Mouse (Mus musculus) brain, embryonic 14.5 days (tissue): Measurements from ENCODE around the gene Sco1. TPM values are rescaled to one million over a fixed set of nuclear protein-coding genes. Genes with fewer than 3 reads are reported as not detected.

Experiments used
- DNase-seq: peaks from one replicate; pipeline ENCODE4 v3.0.0-alpha.2; 2011; ENCODE audit warnings: low read depth
- CTCF ChIP-seq: fragments of 200-500 bp; IDR thresholded peaks from 2 replicates; pipeline ENCODE4 v1.5.1; 2012; ENCODE audit warnings: inconsistent platforms, mild to moderate bottlenecking, moderate library complexity, borderline replicate concordance; ENCODE audit not compliant: insufficient read depth, insufficient read length; ENCODE audit errors: extremely low read depth
- POLR2A ChIP-seq: fragments of 200-500 bp; IDR thresholded peaks from 2 replicates; pipeline ENCODE4 v1.6.1; 2012; ENCODE audit warnings: mild to moderate bottlenecking, inconsistent platforms, borderline replicate concordance; ENCODE audit not compliant: poor library complexity, insufficient read depth, insufficient read length, severe bottlenecking; ENCODE audit errors: extremely low read depth
- polyA plus RNA-seq: library from polyadenylated mRNA; depleted of rRNA; stranded (reverse); fragments of >200 nt; gene quantifications from 2 replicates; pipeline ENCODE4 v1.2.3, GENCODE M21; 2012

The Sco1 gene
- polyA plus RNA-seq, 1 experiment, result 7.5 TPM

GRCm38 (mm10) chr11:67051676-67052320, 672 bp upstream of the Sco1 start:
- TF ChIP-seq POLR2A (no peak), CTCF (no peak)
- DNase-seq, result no peak

- TF ChIP-seq CTCF (no peak), POLR2A (no peak)
- no peak for DNase-seq
These were observed 2.4 kb downstream of the Sco1 start for GRCm38 (mm10) chr11:67054754-67055365.

- no peak for DNase-seq
- no peak for TF ChIP-seq CTCF
- TF ChIP-seq POLR2A, result no peak
These were observed 8.8 kb downstream of the Sco1 start for GRCm38 (mm10) chr11:67061311-67061710.

GRCm38 (mm10) chr11:67062726-67063125, 10.3 kb downstream of the Sco1 start:
- no peak for TF ChIP-seq POLR2A
- no peak for TF ChIP-seq CTCF
- DNase-seq, result no peak

- no peak for TF ChIP-seq POLR2A
- TF ChIP-seq CTCF, result no peak
- no peak for DNase-seq
These were observed 15.3 kb downstream of the Sco1 start for GRCm38 (mm10) chr11:67067741-67068140.

- no peak for TF ChIP-seq POLR2A
- no peak for TF ChIP-seq CTCF
- no peak for DNase-seq
These were observed 20.2 kb downstream of the Sco1 start for GRCm38 (mm10) chr11:67072615-67073130.

- TF ChIP-seq CTCF (no peak), POLR2A (no peak)
- peak; percentile 48 for DNase-seq
These were observed 22.6 kb downstream of the Sco1 start for GRCm38 (mm10) chr11:67075036-67075435.

GRCm38 (mm10) chr11:67076781-67077180, 24.3 kb downstream of the Sco1 start:
- TF ChIP-seq POLR2A (no peak), CTCF (no peak)
- DNase-seq, result no peak

- TF ChIP-seq POLR2A (no peak), CTCF (no peak)
- DNase-seq, result peak; percentile 73
These were observed 25.0 kb downstream of the Sco1 start for GRCm38 (mm10) chr11:67077435-67077834.

- no peak for DNase-seq
- TF ChIP-seq CTCF, result no peak
- TF ChIP-seq POLR2A, result no peak
These were observed 25.5 kb downstream of the Sco1 start, which contains the start of gene Myh3 for GRCm38 (mm10) chr11:67078000-67078399. Myh3 (plus strand) TSS chr11:67078300.

- no peak for TF ChIP-seq POLR2A
- DNase-seq, result no peak
These were observed 26.4 kb downstream of the Sco1 start for GRCm38 (mm10) chr11:67078888-67079287.

- peak; percentile 28 for DNase-seq
- TF ChIP-seq CTCF (no peak), POLR2A (no peak)
These were observed 27.3 kb downstream of the Sco1 start for GRCm38 (mm10) chr11:67079740-67080139.

- DNase-seq, result peak; percentile 86
- TF ChIP-seq POLR2A, result no peak
- TF ChIP-seq CTCF, result peak; percentile 77
These were observed 27.7 kb downstream of the Sco1 start for GRCm38 (mm10) chr11:67080168-67080567.
